Comparison of ENCODE assay signal across 20 mouse cellular contexts in genomic region chr1:64215646-64216045, GRCm38 (mm10).
DNase-seq lines count a peak whose midpoint lies in the region; TF ChIP-seq lines count a peak whose summit lies in the region.
"Had no signal": no experiment of that assay in that cellular context is flagged by ENCODE, and none has a peak within 500 bp of the region (broad histone marks: within the 10 kb centered on the region; RNA-seq: fewer than 3 reads in every experiment).

No protein-coding gene starts in this region.

- intact Hi-C loops in heart, adult 2 months (cut with DNase I), result no loop called here

- H3K27ac ChIP-seq in heart, adult 2 months, result no peak overlapping the region
- H3K27ac ChIP-seq: embryonic facial prominence, embryonic 10.5 days; embryonic facial prominence, embryonic 12.5 days; forebrain, embryonic 13.5 days; forebrain, embryonic 15.5 days had no signal

- no peak for TF ChIP-seq CTCF in heart, adult 2 months (IDR thresholded peaks at IDR 0.05)

- no peaks in the 10 kb centered on the region for H3K36me3 ChIP-seq in heart, adult 2 months (ENCODE audit: control insufficient read depth, insufficient read depth, low read length)
- H3K36me3 ChIP-seq: embryonic facial prominence, embryonic 10.5 days; embryonic facial prominence, embryonic 12.5 days; forebrain, embryonic 15.5 days; G1E had no signal

- no peaks in the 10 kb centered on the region for H3K4me1 ChIP-seq in heart, adult 2 months (ENCODE audit: control insufficient read depth, insufficient read depth, low read length)

- TF ChIP-seq EP300 in heart, adult 2 months (IDR thresholded peaks at IDR 0.05; ENCODE audit: insufficient read depth, low read depth, low read length), result no peak

- 68% methylated on average over 4 of the region's 4 CpGs for WGBS in heart, adult 2 months

- H3K27me3 ChIP-seq in heart, adult 2 months (ENCODE audit: control insufficient read depth, insufficient read depth, low read length), result no peaks in the 10 kb centered on the region
- H3K27me3 ChIP-seq: CH12.LX; embryonic facial prominence, embryonic 12.5 days; forebrain, embryonic 13.5 days; forebrain, embryonic 15.5 days; Patski had no signal

- DNase-seq in adrenal gland, adult (ENCODE audit: inconsistent age in 2 of 2, low spot score in 1 of 2), result peak; percentile 37 to 60
- no peak for DNase-seq in adrenal gland, adult 18-20 months (ENCODE audit: low spot score in 2 of 2)
- peak; percentile 20 for DNase-seq in adrenal gland, postnatal 14 days
- no peak for DNase-seq in adrenal gland, postnatal 4 days (ENCODE audit: low spot score in 2 of 2)
- peak; percentile 80 for DNase-seq in heart, adult 11 months
- no peak for DNase-seq in heart, adult 2 months
- DNase-seq: B cell, adult 2 months; cerebellum, adult 11-12 months; cerebellum, adult 2 months; cerebellum, adult 9-10 months; cerebellum, postnatal 10 days; cerebellum, postnatal 25 days; forebrain, postnatal 0 days had no signal

- no peaks in the 10 kb centered on the region for H3K79me2 ChIP-seq in heart, adult 2 months (replicated peaks; ENCODE audit: control insufficient read depth, insufficient read depth, low read length)

- H3K9ac ChIP-seq in heart, adult 2 months (ENCODE audit: low read depth, low read length), result no peak overlapping the region
- H3K9ac ChIP-seq: embryonic facial prominence, embryonic 12.5 days; forebrain, embryonic 13.5 days; forebrain, embryonic 15.5 days; forebrain, postnatal 0 days had no signal

- H3K4me3 ChIP-seq in heart, adult 2 months, result no peak overlapping the region
- H3K4me3 ChIP-seq: embryonic facial prominence, embryonic 10.5 days; embryonic facial prominence, embryonic 12.5 days; forebrain, embryonic 13.5 days; forebrain, embryonic 15.5 days had no signal

- no peak for TF ChIP-seq POLR2A in heart, adult 2 months (IDR thresholded peaks at IDR 0.05; ENCODE audit: insufficient read depth, low read depth, low read length)

Comparison
In these comparisons a context has a peak if more than half of its experiments do, and no peak if none do; other contexts are left out.
1. DNase-seq: peak in adrenal gland, adult (2 of 2), adrenal gland, postnatal 14 days (single experiment) and heart, adult 11 months (single experiment); none in adrenal gland, adult 18-20 months (0 of 2), adrenal gland, postnatal 4 days (0 of 2) and heart, adult 2 months (0 of 2).